Mouse (Mus musculus) hindbrain, embryonic 11.5 days (tissue): ENCODE results near the gene 1700021F05Rik. TPM values are rescaled to one million over a fixed set of nuclear protein-coding genes. Genes with fewer than 3 reads are reported as not detected.

Experiments used
- ATAC-seq: fragments of 200-750 bp; cut with Nextera tagmentation; 2 replicates; pipeline ENCODE4 v1.8.0; 2017; ENCODE audit warnings: mild to moderate bottlenecking, moderate TSS enrichment, moderate library complexity; ENCODE audit not compliant: low FRiP score
- DNase-seq: peaks from one replicate; pipeline ENCODE4 v3.0.0-alpha.2; 2015; ENCODE audit warnings: low spot score
- H3K27ac ChIP-seq: fragments of 300-500 bp; sonication (generic); 2 replicates; pipeline ENCODE4 v1.5.1; 2014; ENCODE audit warnings: mild to moderate bottlenecking, low read depth, low read length
- H3K27me3 ChIP-seq: fragments of 300-500 bp; sonication (generic); 2 replicates; pipeline ENCODE4 v1.6.1; 2014; ENCODE audit warnings: mild to moderate bottlenecking, low read length, moderate library complexity, mixed read lengths; ENCODE audit not compliant: control insufficient read depth, insufficient read depth
- H3K36me3 ChIP-seq: fragments of 300-500 bp; sonication (generic); 2 replicates; pipeline ENCODE4 v1.6.1; 2014; ENCODE audit warnings: mild to moderate bottlenecking, low read length, moderate library complexity, mixed read lengths; ENCODE audit not compliant: control insufficient read depth, insufficient read depth
- H3K4me1 ChIP-seq: fragments of 300-500 bp; sonication (generic); replicated peaks from 2 replicates; pipeline ENCODE4 v1.6.1; 2014; ENCODE audit warnings: low read length, mixed read lengths; ENCODE audit not compliant: control insufficient read depth, insufficient read depth
- H3K4me2 ChIP-seq: fragments of 300-500 bp; sonication (generic); replicated peaks from 2 replicates; pipeline ENCODE4 v1.6.1; 2014; ENCODE audit warnings: mild to moderate bottlenecking, low read depth, low read length
- H3K4me3 ChIP-seq: fragments of 300-500 bp; sonication (generic); 2 replicates; pipeline ENCODE4 v1.5.1; 2014; ENCODE audit warnings: low read depth, low read length
- H3K9ac ChIP-seq: fragments of 300-500 bp; sonication (generic); 2 replicates; pipeline ENCODE4 v1.6.1; 2014; ENCODE audit warnings: low read depth, low read length
- H3K9me3 ChIP-seq: fragments of 300-500 bp; sonication (generic); 2 replicates; pipeline ENCODE4 v1.6.1; 2016; ENCODE audit warnings: low read length; ENCODE audit not compliant: control insufficient read depth
- WGBS: fragments of 180-500 bp; shearing (Covaris S2); extraction: QIAGEN DNeasy Blood & Tissue Kit; methylation state at CpG from one replicate; pipeline ENCODE4 v1.1.7; 2014; 5-methylcytosine and 5-hydroxymethylcytosine counted together
- polyA plus RNA-seq: library from polyadenylated mRNA; unstranded; fragments of >200 nt; fragmentation: Nextera tagmentation; extraction: Ambion mirVana; gene quantifications from 2 replicates; pipeline ENCODE4 v1.2.1, GENCODE M21; 2014

The 1700021F05Rik gene
- polyA plus RNA-seq, 1 experiment from 2014 or later: 76.2 TPM

GRCm38 (mm10) chr10:43577997-43578331 lies 37.2 kb upstream of the 1700021F05Rik start, which contains the start of gene Cd24a:
Gene Cd24a (plus strand): TSS chr10:43578284.
- WGBS: 2% methylated on average over 6 of the region's 6 CpGs
- Histone ChIP-seq H3K27me3 (no peaks in the 10 kb centered on the region), H3K36me3 (no peaks in the 10 kb centered on the region), H3K27ac (peak within 1 kb of the TSS; percentile 98), H3K9me3 (no peaks in the 10 kb centered on the region), H3K4me3 (peak within 1 kb of the TSS; percentile 89), H3K4me1 (peaks cover 3% of the 10 kb centered on the region; the same call in 1 of the 2 replicates), H3K9ac (peak within 1 kb of the TSS; percentile 99), H3K4me2 (peak within 1 kb of the TSS; percentile 85)
- DNase-seq (no peak), ATAC-seq (no peak)

- peak; percentile 65 for DNase-seq
- no peaks in the 10 kb centered on the region for H3K9me3 ChIP-seq
- H3K27ac ChIP-seq: no peak overlapping the region
Measured at GRCm38 (mm10) chr10:43577299-43577996, 36.7 kb upstream of the 1700021F05Rik start.

GRCm38 (mm10) chr10:43574956-43575355 lies 34.2 kb upstream of the 1700021F05Rik start:
- Histone ChIP-seq H3K4me3 (no peak overlapping the region), H3K27ac (no peak overlapping the region), H3K27me3 (no peaks in the 10 kb centered on the region), H3K9me3 (no peaks in the 10 kb centered on the region), H3K36me3 (no peaks in the 10 kb centered on the region), H3K4me2 (no peak overlapping the region), H3K9ac (no peak overlapping the region), H3K4me1 (peaks cover 3% of the 10 kb centered on the region; the same call in 1 of the 2 replicates)
- DNase-seq (peak; percentile 90), ATAC-seq (no peak)
- 2% methylated on average over 3 of the region's 3 CpGs for WGBS

More at GRCm38 (mm10) chr10:43577299-43577996, 36.7 kb upstream of the 1700021F05Rik start:
- no peaks in the 10 kb centered on the region for H3K27me3 ChIP-seq
- H3K4me1 ChIP-seq: peaks cover 3% of the 10 kb centered on the region; the same call in 1 of the 2 replicates
- peak overlapping the region; percentile 99 for H3K9ac ChIP-seq
- peak overlapping the region; percentile 89 for H3K4me3 ChIP-seq
- WGBS: 14% methylated on average over 19 of the region's 19 CpGs
- H3K4me2 ChIP-seq: peak overlapping the region; percentile 85
- no peaks in the 10 kb centered on the region for H3K36me3 ChIP-seq
- no peak for ATAC-seq

- peaks cover 3% of the 10 kb centered on the region; the same call in 1 of the 2 replicates for H3K4me1 ChIP-seq
- H3K36me3 ChIP-seq: no peaks in the 10 kb centered on the region
- no peaks in the 10 kb centered on the region for H3K9me3 ChIP-seq
- DNase-seq (no peak), ATAC-seq (no peak)
- no peak overlapping the region for H3K4me3 ChIP-seq
- H3K27ac ChIP-seq: no peak overlapping the region
- H3K9ac ChIP-seq: no peak overlapping the region
- no peak overlapping the region for H3K4me2 ChIP-seq
- WGBS: 82% methylated on average over 2 of the region's 2 CpGs
- no peaks in the 10 kb centered on the region for H3K27me3 ChIP-seq
Measured at GRCm38 (mm10) chr10:43574352-43574751, 33.6 kb upstream of the 1700021F05Rik start.

DNA sequence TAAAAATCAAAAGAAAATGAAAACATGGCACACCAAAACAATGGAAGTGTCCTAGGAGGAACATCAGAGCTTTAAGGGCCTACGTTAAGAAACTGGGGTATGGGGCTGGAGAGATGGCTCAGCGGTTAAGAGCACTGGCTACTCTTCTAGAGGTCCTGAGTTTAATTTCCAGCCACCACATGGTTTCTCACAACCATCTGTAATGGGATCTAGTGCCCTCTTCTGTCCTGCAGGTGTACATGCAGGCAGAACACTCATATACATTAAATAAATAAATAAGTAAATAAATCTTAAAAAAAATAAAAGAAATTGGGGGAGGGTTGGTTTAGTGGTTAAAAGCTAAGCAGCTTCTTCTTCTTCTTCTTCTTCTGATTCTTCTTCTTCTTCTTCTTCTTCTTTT lies 20.5 kb upstream of the 1700021F05Rik start:
- Histone ChIP-seq H3K4me2 (no peak overlapping the region), H3K36me3 (no peaks in the 10 kb centered on the region), H3K9ac (no peak overlapping the region), H3K27ac (no peak overlapping the region), H3K4me3 (no peak overlapping the region), H3K9me3 (no peaks in the 10 kb centered on the region), H3K4me1 (no peaks in the 10 kb centered on the region), H3K27me3 (no peaks in the 10 kb centered on the region)
- no peak for DNase-seq
- 88% methylated on average over 2 of the region's 2 CpGs for WGBS
- ATAC-seq: no peak

DNA sequence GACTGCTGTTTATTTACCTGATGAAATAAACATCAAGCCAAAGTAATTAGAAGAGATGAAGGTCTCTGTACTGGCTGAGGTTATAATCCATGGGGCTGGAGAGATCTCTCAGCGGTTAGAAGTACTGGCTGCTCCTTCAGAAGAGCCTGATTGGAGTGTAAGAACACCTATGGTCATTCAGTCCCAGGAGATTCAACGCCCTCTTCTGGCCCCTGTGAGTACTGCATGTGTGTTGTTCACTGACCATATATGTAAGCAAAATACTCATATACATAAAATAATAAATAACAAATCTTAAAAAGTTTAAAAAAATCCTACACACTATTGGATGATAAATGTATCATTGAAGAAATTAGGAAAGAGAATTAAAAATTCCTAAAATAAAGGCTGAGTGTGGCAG lies 20.0 kb upstream of the 1700021F05Rik start:
- 40% methylated on average over 2 of the region's 2 CpGs for WGBS
- H3K4me3 ChIP-seq: no peak overlapping the region
- no peak overlapping the region for H3K27ac ChIP-seq
- no peak for ATAC-seq
- no peaks in the 10 kb centered on the region for H3K4me1 ChIP-seq
- H3K4me2 ChIP-seq: no peak overlapping the region
- no peak for DNase-seq
- H3K36me3 ChIP-seq: no peaks in the 10 kb centered on the region
- no peak overlapping the region for H3K9ac ChIP-seq
- H3K9me3 ChIP-seq: no peaks in the 10 kb centered on the region
- H3K27me3 ChIP-seq: no peaks in the 10 kb centered on the region

- Histone ChIP-seq H3K36me3 (no peaks in the 10 kb centered on the region), H3K4me1 (no peaks in the 10 kb centered on the region), H3K27me3 (no peaks in the 10 kb centered on the region), H3K4me2 (no peak overlapping the region), H3K4me3 (no peak overlapping the region), H3K9me3 (no peaks in the 10 kb centered on the region), H3K9ac (no peak overlapping the region), H3K27ac (no peak overlapping the region)
- ATAC-seq (no peak), DNase-seq (no peak)
- 82% methylated on average over 11 of the region's 11 CpGs for WGBS
Measured at GRCm38 (mm10) chr10:43559313-43559712, 18.5 kb upstream of the 1700021F05Rik start.

DNA sequence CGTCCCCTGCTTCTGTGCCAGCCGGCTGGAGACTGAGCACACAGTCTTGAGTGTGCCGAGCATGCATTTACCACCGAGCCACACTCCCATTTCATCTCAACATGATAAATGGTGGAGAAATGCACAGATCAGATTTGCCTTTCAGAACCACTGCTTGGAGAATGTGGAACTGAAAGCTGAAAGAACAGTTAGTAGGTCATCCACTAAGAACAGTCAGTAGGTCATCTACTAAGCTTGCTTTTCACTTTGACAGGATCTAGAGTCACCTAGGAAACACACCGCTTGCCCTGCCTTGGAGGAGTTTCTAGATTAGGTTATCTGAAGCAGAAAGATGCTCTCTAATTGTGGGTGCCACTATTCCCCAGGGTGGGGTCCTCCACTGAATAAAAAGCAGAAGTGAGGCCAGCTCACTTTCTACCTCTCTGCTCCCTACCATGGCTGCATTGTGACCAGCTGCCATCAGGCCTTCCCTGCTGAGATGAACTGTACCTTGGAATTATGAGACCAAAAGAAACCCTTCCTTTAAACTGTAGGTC lies 16.9 kb upstream of the 1700021F05Rik start:
- Histone ChIP-seq H3K27me3 (no peaks in the 10 kb centered on the region), H3K4me1 (no peaks in the 10 kb centered on the region), H3K9ac (no peak overlapping the region), H3K36me3 (no peaks in the 10 kb centered on the region), H3K9me3 (no peaks in the 10 kb centered on the region), H3K27ac (no peak overlapping the region), H3K4me2 (no peak overlapping the region), H3K4me3 (no peak overlapping the region)
- ATAC-seq (no peak), DNase-seq (no peak)
- WGBS: 92% methylated on average over 5 of the region's 5 CpGs

- ATAC-seq (no peak), DNase-seq (no peak)
- Histone ChIP-seq H3K27me3 (no peaks in the 10 kb centered on the region), H3K4me3 (no peak overlapping the region), H3K4me1 (no peaks in the 10 kb centered on the region), H3K27ac (no peak overlapping the region), H3K9ac (no peak overlapping the region), H3K9me3 (no peaks in the 10 kb centered on the region), H3K4me2 (no peak overlapping the region), H3K36me3 (no peaks in the 10 kb centered on the region)
- 36% methylated on average over 3 of the region's 3 CpGs for WGBS
Measured at GRCm38 (mm10) chr10:43551388-43551787, 10.6 kb upstream of the 1700021F05Rik start.
